Mouse (Mus musculus): Measurements from ENCODE around the gene Cmtm1. TPM values are rescaled to one million over a fixed set of nuclear protein-coding genes. Genes with fewer than 3 reads are reported as not detected.
A peak's percentile ranks its signal among the peaks of the same experiment; 100 is the strongest.

Cmtm1 gene
- polyA plus RNA-seq, 1 experiment from 2014 or later = not detected

DNA sequence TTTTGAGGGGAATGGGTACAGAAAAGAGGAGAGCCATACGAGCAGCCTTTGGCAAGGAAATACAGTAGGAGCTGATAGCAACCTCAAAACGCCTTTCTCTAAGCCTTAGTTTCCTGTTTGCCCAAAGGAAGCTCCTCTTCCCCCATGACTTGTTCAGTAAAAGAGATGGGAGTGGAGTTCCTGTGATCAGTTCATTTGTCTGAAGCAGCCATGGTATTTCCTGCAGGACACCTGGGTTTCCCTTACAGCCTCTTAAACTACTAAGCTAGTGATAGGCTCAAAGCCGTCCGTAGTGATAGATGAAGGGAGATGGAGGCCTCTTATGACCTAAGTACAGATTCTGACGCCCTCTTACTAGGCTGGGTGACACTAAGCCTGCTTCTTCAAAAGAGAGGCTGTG is 32.5 kb upstream of the Cmtm1 start:
- H3K4me3 ChIP-seq (ENCODE audit: low read depth, low read length) = no peak overlapping the region
- 84% methylated on average over 5 of the region's 5 CpGs for WGBS
- H3K4me1 ChIP-seq (ENCODE audit: control insufficient read depth, insufficient read depth, low read length) = no peaks in the 10 kb centered on the region
- no peak for ATAC-seq (ENCODE audit: low read depth)
- H3K9ac ChIP-seq (replicated peaks; ENCODE audit: low read depth, low read length) = no peak overlapping the region
- no peaks in the 10 kb centered on the region for H3K27me3 ChIP-seq (ENCODE audit: control insufficient read depth, insufficient read depth, low read length)
- H3K27ac ChIP-seq (ENCODE audit: low read depth, low read length) = no peak overlapping the region
- no peak overlapping the region for H3K4me2 ChIP-seq (ENCODE audit: low read depth, low read length)
- no peaks in the 10 kb centered on the region for H3K36me3 ChIP-seq (ENCODE audit: control insufficient read depth, insufficient read depth, low read length)
- no peaks in the 10 kb centered on the region for H3K9me3 ChIP-seq (ENCODE audit: control insufficient read depth, low read length)

DNA sequence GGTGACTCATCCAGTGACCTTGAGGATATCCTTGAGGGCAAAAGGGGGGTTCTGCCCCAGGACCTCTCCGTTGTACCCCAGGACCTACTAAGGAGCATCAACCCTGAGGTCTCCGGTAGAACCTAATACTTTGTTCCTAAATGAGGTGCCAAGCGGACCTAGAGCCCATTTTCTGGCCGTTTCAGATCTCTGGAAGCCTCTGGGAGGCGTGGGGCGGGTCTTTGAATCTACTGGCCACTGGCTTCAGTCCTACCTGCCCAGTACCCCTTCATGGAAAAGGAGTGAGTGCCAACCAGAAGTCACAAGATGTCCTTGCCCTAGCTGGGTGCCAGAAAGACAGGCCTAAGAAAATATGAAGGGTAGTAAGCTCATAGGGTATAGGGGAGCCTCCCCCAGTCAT is 31.7 kb upstream of the Cmtm1 start:
- no peaks in the 10 kb centered on the region for H3K27me3 ChIP-seq (ENCODE audit: control insufficient read depth, insufficient read depth, low read length)
- no peak overlapping the region for H3K9ac ChIP-seq (replicated peaks; ENCODE audit: low read depth, low read length)
- H3K4me3 ChIP-seq (ENCODE audit: low read depth, low read length) = no peak overlapping the region
- no peaks in the 10 kb centered on the region for H3K4me1 ChIP-seq (ENCODE audit: control insufficient read depth, insufficient read depth, low read length)
- no peaks in the 10 kb centered on the region for H3K9me3 ChIP-seq (ENCODE audit: control insufficient read depth, low read length)
- no peak for ATAC-seq (ENCODE audit: low read depth)
- 48% methylated on average over 6 of the region's 6 CpGs for WGBS
- H3K4me2 ChIP-seq (ENCODE audit: low read depth, low read length) = peak overlapping the region; percentile 77; the same call in 1 of the 2 replicates
- no peak overlapping the region for H3K27ac ChIP-seq (ENCODE audit: low read depth, low read length)
- H3K36me3 ChIP-seq (ENCODE audit: control insufficient read depth, insufficient read depth, low read length) = no peaks in the 10 kb centered on the region

DNA sequence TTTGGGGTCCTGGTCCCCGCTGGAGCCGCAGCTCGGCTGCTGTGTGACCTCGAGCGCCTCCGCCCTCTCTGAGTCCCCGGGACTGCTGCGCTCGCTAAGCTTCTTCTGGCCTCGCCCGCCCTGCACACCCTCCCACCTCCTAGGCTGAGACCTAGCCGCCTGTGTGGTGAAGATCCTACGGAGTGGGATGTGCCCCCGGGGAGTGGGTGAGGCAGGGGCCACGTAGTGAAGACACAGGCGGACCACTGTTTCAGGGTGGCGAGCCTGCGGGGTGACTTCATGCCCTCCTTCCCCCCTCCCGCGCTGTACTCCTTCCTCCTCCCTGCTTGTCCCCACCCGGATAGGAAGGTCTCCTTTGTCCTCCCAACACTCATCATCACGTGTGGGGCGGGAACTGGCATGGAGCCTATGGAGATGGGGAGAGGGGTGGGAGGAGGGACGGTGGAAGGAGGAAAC is 31.2 kb upstream of the Cmtm1 start:
- peak; percentile 69 for ATAC-seq (ENCODE audit: low read depth)
- Histone ChIP-seq H3K36me3 (ENCODE audit: control insufficient read depth, insufficient read depth, low read length) (no peaks in the 10 kb centered on the region), H3K9ac (replicated peaks; ENCODE audit: low read depth, low read length) (peak overlapping the region; percentile 54), H3K4me3 (ENCODE audit: low read depth, low read length) (peak overlapping the region; percentile 49), H3K9me3 (ENCODE audit: control insufficient read depth, low read length) (no peaks in the 10 kb centered on the region), H3K4me2 (ENCODE audit: low read depth, low read length) (peak overlapping the region; percentile 77), H3K27me3 (ENCODE audit: control insufficient read depth, insufficient read depth, low read length) (no peaks in the 10 kb centered on the region), H3K27ac (ENCODE audit: low read depth, low read length) (peak overlapping the region; percentile 6; the same call in 1 of the 2 replicates), H3K4me1 (ENCODE audit: control insufficient read depth, insufficient read depth, low read length) (no peaks in the 10 kb centered on the region)
- whole genome bisulfite sequencing = under 1% methylated on average over 24 of the region's 24 CpGs

DNA sequence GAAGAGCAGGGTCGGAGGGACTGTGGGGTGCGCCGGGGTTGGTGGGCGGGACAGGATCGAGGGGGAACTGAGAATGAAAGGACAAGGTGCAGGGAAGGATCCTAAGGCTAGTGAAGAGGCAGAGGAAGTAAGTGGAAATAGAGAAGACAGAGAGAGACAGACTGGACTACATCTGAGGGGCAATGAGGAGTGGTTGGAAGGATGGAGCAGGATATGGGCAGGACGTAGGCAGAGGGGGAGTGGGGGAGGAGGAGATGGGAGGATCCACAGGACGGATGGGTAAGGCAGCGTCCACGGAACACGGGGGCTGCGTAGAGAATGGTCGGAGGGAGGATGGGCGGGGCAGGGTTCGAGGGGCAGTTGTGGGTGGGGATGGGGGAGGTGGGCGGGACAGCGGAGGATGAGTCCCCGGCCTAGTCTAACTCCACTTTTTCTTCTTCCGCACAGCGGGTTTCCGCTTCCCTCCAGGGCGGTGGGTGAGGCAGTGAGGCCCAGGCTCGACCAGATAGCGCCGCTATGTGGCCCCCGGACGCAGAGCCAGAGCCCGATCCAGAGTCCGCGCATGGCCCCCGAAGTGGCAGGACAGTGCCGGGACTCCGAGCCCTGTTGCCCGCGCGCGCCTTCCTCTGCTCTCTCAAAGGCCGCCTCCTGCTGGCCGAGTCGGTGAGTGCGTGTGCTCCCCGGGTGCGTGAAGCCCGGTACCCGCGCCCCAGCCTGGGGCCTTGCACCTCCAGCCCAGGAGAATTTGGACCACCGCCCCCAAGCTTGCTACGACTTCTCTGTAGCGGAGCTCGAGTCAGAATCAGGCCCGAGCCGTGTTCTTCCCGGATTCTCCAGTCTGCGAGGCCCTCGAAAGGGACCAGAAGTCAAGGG is 30.5 kb upstream of the Cmtm1 start:
- WGBS = under 1% methylated on average over 44 of the region's 54 CpGs
- peak; percentile 81 for ATAC-seq (ENCODE audit: low read depth)
- Histone ChIP-seq H3K4me1 (ENCODE audit: control insufficient read depth, insufficient read depth, low read length) (no peaks in the 10 kb centered on the region), H3K4me3 (ENCODE audit: low read depth, low read length) (peak overlapping the region; percentile 49), H3K36me3 (ENCODE audit: control insufficient read depth, insufficient read depth, low read length) (no peaks in the 10 kb centered on the region), H3K9ac (replicated peaks; ENCODE audit: low read depth, low read length) (peak overlapping the region; percentile 54), H3K27ac (ENCODE audit: low read depth, low read length) (peak overlapping the region; percentile 6; the same call in 1 of the 2 replicates), H3K9me3 (ENCODE audit: control insufficient read depth, low read length) (no peaks in the 10 kb centered on the region), H3K4me2 (ENCODE audit: low read depth, low read length) (peak overlapping the region; percentile 77), H3K27me3 (ENCODE audit: control insufficient read depth, insufficient read depth, low read length) (no peaks in the 10 kb centered on the region)

DNA sequence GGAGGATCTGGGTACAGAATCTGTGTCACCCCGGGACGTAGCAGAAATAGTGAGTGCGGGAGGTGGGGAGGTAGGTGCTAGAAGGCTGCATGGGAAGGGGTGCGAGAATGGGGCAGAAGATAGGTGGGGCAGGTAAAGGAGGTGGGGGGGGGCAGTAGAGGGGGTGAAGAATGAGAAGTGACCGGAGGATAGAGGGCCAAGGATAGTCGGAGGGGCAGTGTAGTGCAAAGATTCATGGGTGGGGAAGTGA is 30.0 kb upstream of the Cmtm1 start:
- H3K27ac ChIP-seq (ENCODE audit: low read depth, low read length) = no peak overlapping the region
- 2% methylated on average over 6 of the region's 6 CpGs for WGBS
- peak overlapping the region; percentile 77 for H3K4me2 ChIP-seq (ENCODE audit: low read depth, low read length)
- H3K27me3 ChIP-seq (ENCODE audit: control insufficient read depth, insufficient read depth, low read length) = no peaks in the 10 kb centered on the region
- no peaks in the 10 kb centered on the region for H3K36me3 ChIP-seq (ENCODE audit: control insufficient read depth, insufficient read depth, low read length)
- H3K9me3 ChIP-seq (ENCODE audit: control insufficient read depth, low read length) = no peaks in the 10 kb centered on the region
- 0 out of 2 replicates have a peak, but pooled peaks have one; percentile 0 for ATAC-seq (ENCODE audit: low read depth)
- H3K9ac ChIP-seq (replicated peaks; ENCODE audit: low read depth, low read length) = peak overlapping the region; percentile 54
- peak overlapping the region; percentile 49 for H3K4me3 ChIP-seq (ENCODE audit: low read depth, low read length)
- H3K4me1 ChIP-seq (ENCODE audit: control insufficient read depth, insufficient read depth, low read length) = no peaks in the 10 kb centered on the region

DNA sequence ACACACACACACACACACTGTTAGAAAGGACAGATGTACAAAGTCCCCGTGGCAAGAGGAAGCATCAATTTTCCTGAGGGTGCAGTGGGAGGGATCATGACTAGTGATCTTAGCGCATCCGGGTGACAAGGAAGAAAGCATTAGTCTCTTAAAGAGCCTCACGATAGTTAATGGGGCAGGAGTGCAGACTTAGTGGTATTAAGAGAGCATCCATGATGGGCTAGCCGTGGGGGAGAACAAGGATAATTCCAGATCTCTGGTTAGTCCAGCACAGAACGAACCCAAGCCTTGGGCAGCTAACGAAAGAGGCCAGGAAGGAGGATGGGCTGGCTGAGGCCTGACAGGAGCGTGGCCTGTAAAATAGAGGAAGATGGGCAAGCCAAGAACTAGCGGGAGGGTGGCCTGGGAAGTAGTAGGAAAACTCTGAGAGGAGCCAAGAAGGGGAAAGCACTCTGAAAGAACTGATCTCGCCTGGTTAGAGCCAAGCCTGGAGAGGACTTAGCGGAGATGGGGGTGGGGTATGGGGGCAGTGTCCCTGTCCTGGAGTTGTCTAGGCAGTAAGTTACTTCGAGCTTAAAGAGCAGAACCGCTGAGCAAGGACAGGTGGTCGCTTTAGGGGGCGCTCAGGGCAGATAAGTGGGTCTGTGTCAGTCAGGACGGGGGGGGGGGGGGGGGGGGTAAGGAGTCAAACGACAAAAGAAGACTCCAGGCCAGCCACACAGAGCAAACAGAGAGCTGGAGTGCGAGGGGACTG is 29.5 kb upstream of the Cmtm1 start, which contains the start of gene Cmtm3:
Gene Cmtm3, plus strand, starts transcription at position 182 of the 754 bp plus-strand sequence.
- 13% methylated on average over 16 of the region's 18 CpGs for WGBS
- Histone ChIP-seq H3K4me1 (ENCODE audit: control insufficient read depth, insufficient read depth, low read length) (no peaks in the 10 kb centered on the region), H3K9ac (replicated peaks; ENCODE audit: low read depth, low read length) (peak within 1 kb of the TSS; percentile 54), H3K4me3 (ENCODE audit: low read depth, low read length) (peak within 1 kb of the TSS; percentile 49), H3K27ac (ENCODE audit: low read depth, low read length) (no peak within 1 kb of the TSS), H3K27me3 (ENCODE audit: control insufficient read depth, insufficient read depth, low read length) (no peaks in the 10 kb centered on the region), H3K4me2 (ENCODE audit: low read depth, low read length) (peak within 1 kb of the TSS; percentile 77), H3K36me3 (ENCODE audit: control insufficient read depth, insufficient read depth, low read length) (no peaks in the 10 kb centered on the region), H3K9me3 (ENCODE audit: control insufficient read depth, low read length) (no peaks in the 10 kb centered on the region)
- no peak for ATAC-seq (ENCODE audit: low read depth)

DNA sequence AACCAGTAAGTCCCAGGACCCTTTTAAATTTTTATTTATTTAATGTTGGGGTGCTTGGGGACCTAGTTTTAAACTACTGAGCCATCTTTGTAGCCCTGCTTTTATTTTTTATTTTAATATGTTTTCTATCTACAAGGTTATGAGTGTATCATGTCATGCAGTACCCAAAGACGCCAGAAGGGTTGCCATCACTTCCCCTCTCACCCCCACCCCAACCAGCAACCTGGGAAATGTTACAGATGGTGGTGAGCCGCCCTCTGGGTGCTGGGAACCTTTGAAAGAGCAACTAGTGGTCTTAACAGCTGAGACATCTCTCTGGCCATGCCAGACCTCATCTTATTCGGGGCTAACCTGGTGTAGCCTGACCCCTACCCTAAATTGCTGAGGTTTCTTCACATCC is 27.9 kb upstream of the Cmtm1 start:
- Histone ChIP-seq H3K9me3 (ENCODE audit: control insufficient read depth, low read length) (no peaks in the 10 kb centered on the region), H3K27ac (ENCODE audit: low read depth, low read length) (no peak overlapping the region), H3K27me3 (ENCODE audit: control insufficient read depth, insufficient read depth, low read length) (no peaks in the 10 kb centered on the region)

DNA sequence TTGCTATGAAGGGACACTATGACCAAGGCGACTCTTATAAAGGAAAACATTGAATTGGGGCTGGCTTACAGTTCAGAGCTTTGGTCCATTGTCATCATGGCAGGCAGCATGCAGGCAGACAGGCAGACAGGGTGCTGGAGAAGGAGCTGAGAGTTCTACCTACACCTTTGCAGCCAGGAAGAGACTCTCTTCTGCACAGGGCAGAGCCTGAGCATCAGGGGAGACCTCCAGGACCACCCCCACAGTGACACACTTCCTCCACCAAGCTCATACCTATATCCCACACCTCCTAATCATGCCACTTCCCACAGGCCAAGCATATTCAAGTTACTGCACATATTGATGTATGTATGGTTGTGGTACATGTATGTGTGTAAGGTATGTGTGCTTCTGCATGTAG is 26.9 kb upstream of the Cmtm1 start:
- 95% methylated on average over 1 of the region's 1 CpGs for WGBS
- Histone ChIP-seq H3K4me3 (ENCODE audit: low read depth, low read length) (no peak overlapping the region), H3K4me1 (ENCODE audit: control insufficient read depth, insufficient read depth, low read length) (no peaks in the 10 kb centered on the region), H3K27ac (ENCODE audit: low read depth, low read length) (no peak overlapping the region), H3K4me2 (ENCODE audit: low read depth, low read length) (no peak overlapping the region), H3K9ac (replicated peaks; ENCODE audit: low read depth, low read length) (no peak overlapping the region), H3K9me3 (ENCODE audit: control insufficient read depth, low read length) (no peaks in the 10 kb centered on the region), H3K27me3 (ENCODE audit: control insufficient read depth, insufficient read depth, low read length) (no peaks in the 10 kb centered on the region), H3K36me3 (ENCODE audit: control insufficient read depth, insufficient read depth, low read length) (no peaks in the 10 kb centered on the region)
- ATAC-seq (ENCODE audit: low read depth) = no peak

More for the DNA sequence above, 27.9 kb upstream of the Cmtm1 start:
- WGBS = 53% methylated on average over 3 of the region's 3 CpGs
- H3K4me3 ChIP-seq (ENCODE audit: low read depth, low read length) = no peak overlapping the region
- no peaks in the 10 kb centered on the region for H3K36me3 ChIP-seq (ENCODE audit: control insufficient read depth, insufficient read depth, low read length)
- H3K4me1 ChIP-seq (ENCODE audit: control insufficient read depth, insufficient read depth, low read length) = no peaks in the 10 kb centered on the region
- no peak overlapping the region for H3K9ac ChIP-seq (replicated peaks; ENCODE audit: low read depth, low read length)
- H3K4me2 ChIP-seq (ENCODE audit: low read depth, low read length) = no peak overlapping the region
- ATAC-seq (ENCODE audit: low read depth) = no peak

DNA sequence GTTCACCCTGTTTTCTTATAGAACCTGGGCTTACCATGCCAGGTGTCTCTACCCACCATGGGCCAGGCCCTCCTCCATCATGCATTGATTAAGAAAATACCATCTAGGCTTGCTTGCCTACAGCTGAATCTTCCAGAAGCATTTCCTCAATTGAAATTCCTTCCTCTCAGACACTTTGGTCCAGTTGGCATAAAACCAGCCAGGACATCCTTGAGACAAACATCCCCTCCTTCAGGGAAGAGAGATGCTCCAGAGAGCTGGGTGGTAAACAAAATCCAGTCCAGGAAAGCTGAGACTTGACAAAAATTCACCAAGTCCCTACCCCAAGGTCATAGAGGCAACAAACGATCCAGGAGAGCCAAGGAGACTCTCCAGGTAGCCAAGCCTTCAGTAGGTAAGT is 24.3 kb upstream of the Cmtm1 start:
- no peaks in the 10 kb centered on the region for H3K4me1 ChIP-seq (ENCODE audit: control insufficient read depth, insufficient read depth, low read length)
- no peaks in the 10 kb centered on the region for H3K36me3 ChIP-seq (ENCODE audit: control insufficient read depth, insufficient read depth, low read length)
- no peak overlapping the region for H3K4me3 ChIP-seq (ENCODE audit: low read depth, low read length)
- no peaks in the 10 kb centered on the region for H3K27me3 ChIP-seq (ENCODE audit: control insufficient read depth, insufficient read depth, low read length)
- H3K27ac ChIP-seq (ENCODE audit: low read depth, low read length) = no peak overlapping the region
- no peak for ATAC-seq (ENCODE audit: low read depth)
- H3K9me3 ChIP-seq (ENCODE audit: control insufficient read depth, low read length) = no peaks in the 10 kb centered on the region
- H3K9ac ChIP-seq (replicated peaks; ENCODE audit: low read depth, low read length) = no peak overlapping the region
- no peak overlapping the region for H3K4me2 ChIP-seq (ENCODE audit: low read depth, low read length)
- WGBS = 68% methylated on average over 1 of the region's 1 CpGs
